Mouse (Mus musculus): ENCODE measurements around the gene Lmod3. TPM values are rescaled to one million over a fixed set of nuclear protein-coding genes. Genes with fewer than 3 reads are reported as not detected.

The Lmod3 gene
- total and polyA plus RNA-seq, 2 experiments: 0.07 to 0.28 TPM

DNA sequence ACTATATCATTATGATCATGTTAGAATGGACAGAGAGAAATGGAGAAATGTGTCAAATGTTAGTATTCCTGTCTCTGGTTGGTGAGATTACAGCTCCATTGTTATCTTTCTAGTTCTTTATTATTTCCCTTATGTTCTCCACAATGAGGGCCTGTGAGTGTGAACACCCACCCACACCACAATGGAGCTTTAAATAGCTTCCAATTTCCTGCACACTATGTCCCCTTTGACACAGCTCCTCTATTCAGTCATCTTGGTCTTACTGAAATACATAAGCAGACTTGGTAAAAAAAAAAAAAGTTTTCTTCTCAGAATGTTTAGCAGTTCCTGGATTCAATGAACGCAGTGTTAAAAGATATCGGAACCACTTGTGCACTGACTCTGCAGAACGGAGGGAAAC lies 38.1 kb upstream of the Lmod3 start:
- Histone ChIP-seq H3K9ac (ENCODE audit: low read depth, low read length) (no peak overlapping the region), H3K36me3 (ENCODE audit: control insufficient read depth, insufficient read depth, low read length) (peaks cover 67% of the 10 kb centered on the region), H3K4me1 (ENCODE audit: control insufficient read depth, insufficient read depth, low read length) (peaks cover 45% of the 10 kb centered on the region), H3K27me3 (ENCODE audit: control insufficient read depth, insufficient read depth, low read length) (no peaks in the 10 kb centered on the region), H3K79me2 (ENCODE audit: control insufficient read depth, insufficient read depth, low read length) (peaks cover 3% of the 10 kb centered on the region), H3K27ac (replicated peaks; ENCODE audit: insufficient read depth, low read depth, low read length) (peak overlapping the region; percentile 88), H3K4me3 (ENCODE audit: insufficient read depth, low read depth, low read length) (no peak overlapping the region)
- no peak for TF ChIP-seq CTCF (IDR thresholded peaks at IDR 0.05; ENCODE audit: low read depth, low read length)
- no peak for TF ChIP-seq POLR2A (IDR thresholded peaks at IDR 0.05; ENCODE audit: extremely low read depth, insufficient read depth, low read length)
- DNase-seq (ENCODE audit: extremely low read depth, low read depth, low spot score): no peak
- 66% methylated on average over 3 of the region's 3 CpGs for WGBS

DNA sequence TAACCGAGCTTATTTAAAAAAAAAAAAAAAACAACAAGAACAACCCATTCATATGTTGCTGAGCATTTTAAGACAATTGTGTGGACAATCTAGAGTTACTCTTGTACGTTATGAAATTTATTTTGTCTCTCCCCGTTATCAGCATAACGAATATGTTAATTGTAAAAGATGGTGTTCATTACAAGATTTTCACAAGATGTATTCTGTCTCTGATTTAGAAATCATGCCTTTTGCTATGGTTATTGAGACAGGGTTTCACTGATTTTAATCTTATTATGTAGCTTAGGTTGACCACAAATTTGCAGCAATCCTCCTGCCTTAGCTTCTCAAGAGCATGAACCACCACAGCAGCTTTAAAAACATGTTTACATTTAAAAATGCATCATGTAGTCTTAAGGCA lies 37.3 kb upstream of the Lmod3 start:
- H3K4me3 ChIP-seq (ENCODE audit: insufficient read depth, low read depth, low read length): no peak overlapping the region
- H3K27me3 ChIP-seq (ENCODE audit: control insufficient read depth, insufficient read depth, low read length): no peaks in the 10 kb centered on the region
- TF ChIP-seq CTCF (IDR thresholded peaks at IDR 0.05; ENCODE audit: low read depth, low read length) (no peak), POLR2A (IDR thresholded peaks at IDR 0.05; ENCODE audit: extremely low read depth, insufficient read depth, low read length) (no peak)
- WGBS: 61% methylated on average over 4 of the region's 4 CpGs
- no peak overlapping the region for H3K9ac ChIP-seq (ENCODE audit: low read depth, low read length)
- H3K4me1 ChIP-seq (ENCODE audit: control insufficient read depth, insufficient read depth, low read length): peaks cover 42% of the 10 kb centered on the region
- DNase-seq (ENCODE audit: extremely low read depth, low read depth, low spot score): no peak
- H3K79me2 ChIP-seq (ENCODE audit: control insufficient read depth, insufficient read depth, low read length): no peaks in the 10 kb centered on the region; the same call in 1 of the 2 replicates
- peaks cover 58% of the 10 kb centered on the region for H3K36me3 ChIP-seq (ENCODE audit: control insufficient read depth, insufficient read depth, low read length)
- no peak overlapping the region for H3K27ac ChIP-seq (replicated peaks; ENCODE audit: insufficient read depth, low read depth, low read length)

DNA sequence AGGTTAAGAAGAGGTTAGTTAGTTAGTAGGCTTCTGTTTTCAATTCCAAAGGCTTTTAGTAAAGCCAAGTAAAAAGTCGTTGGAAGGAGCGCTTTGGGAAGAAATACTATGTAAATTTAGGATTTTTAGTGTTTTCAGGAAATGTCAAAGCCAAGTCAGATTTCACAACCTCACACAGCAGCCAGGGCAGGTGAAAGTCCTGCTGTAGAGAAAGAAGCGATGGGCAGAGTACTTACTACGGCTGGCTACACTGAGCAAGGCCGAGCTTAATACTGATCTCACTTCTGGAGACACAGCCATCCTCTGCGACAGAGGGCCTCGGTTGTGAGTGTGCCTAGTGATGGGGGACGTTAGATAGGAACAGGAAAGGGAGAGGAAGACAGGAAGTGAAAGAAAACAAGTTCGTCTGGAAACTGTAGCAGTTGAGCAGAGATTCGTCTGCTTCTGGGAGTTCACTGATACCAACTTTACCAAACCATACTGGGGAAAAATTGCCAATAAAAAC lies 36.8 kb upstream of the Lmod3 start:
- Histone ChIP-seq H3K79me2 (ENCODE audit: control insufficient read depth, insufficient read depth, low read length) (no peaks in the 10 kb centered on the region; the same call in 1 of the 2 replicates), H3K9ac (ENCODE audit: low read depth, low read length) (peak overlapping the region; percentile 10; the same call in 1 of the 2 replicates), H3K27ac (replicated peaks; ENCODE audit: insufficient read depth, low read depth, low read length) (peak overlapping the region; percentile 22), H3K27me3 (ENCODE audit: control insufficient read depth, insufficient read depth, low read length) (no peaks in the 10 kb centered on the region), H3K4me3 (ENCODE audit: insufficient read depth, low read depth, low read length) (no peak overlapping the region), H3K36me3 (ENCODE audit: control insufficient read depth, insufficient read depth, low read length) (peaks cover 54% of the 10 kb centered on the region), H3K4me1 (ENCODE audit: control insufficient read depth, insufficient read depth, low read length) (peaks cover 40% of the 10 kb centered on the region)
- 12% methylated on average over 10 of the region's 10 CpGs for WGBS
- no peak for TF ChIP-seq POLR2A (IDR thresholded peaks at IDR 0.05; ENCODE audit: extremely low read depth, insufficient read depth, low read length)
- no peak for TF ChIP-seq CTCF (IDR thresholded peaks at IDR 0.05; ENCODE audit: low read depth, low read length)
- DNase-seq (ENCODE audit: extremely low read depth, low read depth, low spot score): peak; percentile 91

GRCm38 (mm10) chr6:97288047-97288855 lies 35.7 kb upstream of the Lmod3 start:
- Histone ChIP-seq H3K9ac (ENCODE audit: low read depth, low read length) (no peak overlapping the region), H3K79me2 (ENCODE audit: control insufficient read depth, insufficient read depth, low read length) (no peaks in the 10 kb centered on the region; the same call in 1 of the 2 replicates), H3K27ac (replicated peaks; ENCODE audit: insufficient read depth, low read depth, low read length) (peak overlapping the region; percentile 47), H3K4me3 (ENCODE audit: insufficient read depth, low read depth, low read length) (no peak overlapping the region), H3K4me1 (ENCODE audit: control insufficient read depth, insufficient read depth, low read length) (peaks cover 38% of the 10 kb centered on the region), H3K36me3 (ENCODE audit: control insufficient read depth, insufficient read depth, low read length) (peaks cover 44% of the 10 kb centered on the region), H3K27me3 (ENCODE audit: control insufficient read depth, insufficient read depth, low read length) (no peaks in the 10 kb centered on the region)
- peak; percentile 81 for DNase-seq (ENCODE audit: extremely low read depth, low read depth, low spot score)
- 58% methylated on average over 19 of the region's 19 CpGs for WGBS
- TF ChIP-seq CTCF (IDR thresholded peaks at IDR 0.05; ENCODE audit: low read depth, low read length) (no peak), POLR2A (IDR thresholded peaks at IDR 0.05; ENCODE audit: extremely low read depth, insufficient read depth, low read length) (no peak)

DNA sequence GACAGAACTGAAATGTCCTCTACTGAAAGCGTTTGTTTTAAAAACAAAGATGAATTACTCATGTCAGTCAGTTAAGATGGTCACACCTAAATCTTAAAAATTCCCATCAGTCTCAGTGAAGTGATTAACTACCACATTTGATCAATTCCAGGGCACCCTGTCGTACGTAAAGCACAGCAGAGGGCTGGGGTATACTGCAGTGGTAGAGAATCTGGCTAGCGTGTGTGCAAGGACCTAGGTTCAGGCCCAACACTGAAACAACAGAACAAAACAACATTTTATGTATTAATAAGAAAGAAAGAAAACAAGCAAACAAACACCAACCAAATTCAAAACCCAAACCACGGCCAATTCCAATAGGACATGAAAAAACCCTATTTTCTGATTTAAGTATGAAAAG lies 33.8 kb upstream of the Lmod3 start:
- H3K36me3 ChIP-seq (ENCODE audit: control insufficient read depth, insufficient read depth, low read length): peaks cover 34% of the 10 kb centered on the region
- no peaks in the 10 kb centered on the region for H3K27me3 ChIP-seq (ENCODE audit: control insufficient read depth, insufficient read depth, low read length)
- H3K9ac ChIP-seq (ENCODE audit: low read depth, low read length): no peak overlapping the region
- TF ChIP-seq CTCF (IDR thresholded peaks at IDR 0.05; ENCODE audit: low read depth, low read length) (no peak), POLR2A (IDR thresholded peaks at IDR 0.05; ENCODE audit: extremely low read depth, insufficient read depth, low read length) (no peak)
- H3K27ac ChIP-seq (replicated peaks; ENCODE audit: insufficient read depth, low read depth, low read length): no peak overlapping the region
- H3K4me3 ChIP-seq (ENCODE audit: insufficient read depth, low read depth, low read length): no peak overlapping the region
- 95% methylated on average over 5 of the region's 5 CpGs for WGBS
- peaks cover 25% of the 10 kb centered on the region for H3K4me1 ChIP-seq (ENCODE audit: control insufficient read depth, insufficient read depth, low read length)
- no peaks in the 10 kb centered on the region; the same call in 1 of the 2 replicates for H3K79me2 ChIP-seq (ENCODE audit: control insufficient read depth, insufficient read depth, low read length)
- DNase-seq (ENCODE audit: extremely low read depth, low read depth, low spot score): no peak

DNA sequence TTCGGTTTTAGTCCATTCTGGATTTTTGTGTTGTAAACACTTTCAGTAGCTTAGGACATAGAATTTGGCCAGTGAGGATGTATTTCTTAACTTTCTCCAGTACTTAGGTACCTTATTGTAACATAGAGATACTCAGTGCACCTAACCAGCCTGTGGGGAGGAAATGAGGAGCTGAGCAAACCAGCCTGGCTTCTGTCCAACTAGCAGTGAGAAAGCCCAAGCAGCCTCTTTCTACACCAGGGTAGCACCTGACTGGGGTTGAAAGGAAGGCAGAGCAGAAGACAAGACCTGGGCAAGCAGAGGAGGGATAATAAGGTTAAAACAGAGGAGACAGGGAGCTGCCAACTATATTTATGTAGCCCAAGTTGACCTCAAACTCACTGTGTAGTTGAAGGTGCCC lies 31.1 kb upstream of the Lmod3 start:
- TF ChIP-seq CTCF (IDR thresholded peaks at IDR 0.05; ENCODE audit: low read depth, low read length): no peak
- no peak for TF ChIP-seq POLR2A (IDR thresholded peaks at IDR 0.05; ENCODE audit: extremely low read depth, insufficient read depth, low read length)
- H3K4me1 ChIP-seq (ENCODE audit: control insufficient read depth, insufficient read depth, low read length): peaks cover 17% of the 10 kb centered on the region
- no peaks in the 10 kb centered on the region; the same call in 1 of the 2 replicates for H3K79me2 ChIP-seq (ENCODE audit: control insufficient read depth, insufficient read depth, low read length)
- WGBS: 94% methylated on average over 1 of the region's 1 CpGs
- peak; percentile 51 for DNase-seq (ENCODE audit: extremely low read depth, low read depth, low spot score)
- H3K9ac ChIP-seq (ENCODE audit: low read depth, low read length): peak overlapping the region; percentile 35; the same call in 1 of the 2 replicates
- H3K27me3 ChIP-seq (ENCODE audit: control insufficient read depth, insufficient read depth, low read length): no peaks in the 10 kb centered on the region
- peaks cover 22% of the 10 kb centered on the region for H3K36me3 ChIP-seq (ENCODE audit: control insufficient read depth, insufficient read depth, low read length)
- peak overlapping the region; percentile 23; the same call in 1 of the 2 replicates for H3K27ac ChIP-seq (replicated peaks; ENCODE audit: insufficient read depth, low read depth, low read length)
- no peak overlapping the region for H3K4me3 ChIP-seq (ENCODE audit: insufficient read depth, low read depth, low read length)

Data from liver, adult 2 months (tissue).